Mouse (Mus musculus) CD4-positive, CD25-positive, alpha-beta regulatory T cell, adult 2 months (primary cell): Measurements from ENCODE around the gene Slc41a1.
A peak's percentile ranks its signal among the peaks of the same experiment; 100 is the strongest.
"Not testable (repeated sequence)": the region's sequence is repeated elsewhere in the genome, so short reads cannot be mapped to it uniquely, and the experiment has no call there.

Source experiments
- DNase-seq: peaks from one replicate; pipeline ENCODE4 v3.0.0-alpha.2; 2012; ENCODE audit warnings: low read depth, low spot score

Gene Slc41a1

GRCm38 (mm10) chr1:131827207-131827786 lies at the start of gene Slc41a1:
TSS of gene Slc41a1 (plus strand) at chr1:131827493.
- DNase-seq = peak; percentile 67

GRCm38 (mm10) chr1:131794591-131794990 lies 32.7 kb upstream of the Slc41a1 start:
- no peak for DNase-seq

GRCm38 (mm10) chr1:131795171-131795570 lies 32.1 kb upstream of the Slc41a1 start:
- no peak for DNase-seq

DNA sequence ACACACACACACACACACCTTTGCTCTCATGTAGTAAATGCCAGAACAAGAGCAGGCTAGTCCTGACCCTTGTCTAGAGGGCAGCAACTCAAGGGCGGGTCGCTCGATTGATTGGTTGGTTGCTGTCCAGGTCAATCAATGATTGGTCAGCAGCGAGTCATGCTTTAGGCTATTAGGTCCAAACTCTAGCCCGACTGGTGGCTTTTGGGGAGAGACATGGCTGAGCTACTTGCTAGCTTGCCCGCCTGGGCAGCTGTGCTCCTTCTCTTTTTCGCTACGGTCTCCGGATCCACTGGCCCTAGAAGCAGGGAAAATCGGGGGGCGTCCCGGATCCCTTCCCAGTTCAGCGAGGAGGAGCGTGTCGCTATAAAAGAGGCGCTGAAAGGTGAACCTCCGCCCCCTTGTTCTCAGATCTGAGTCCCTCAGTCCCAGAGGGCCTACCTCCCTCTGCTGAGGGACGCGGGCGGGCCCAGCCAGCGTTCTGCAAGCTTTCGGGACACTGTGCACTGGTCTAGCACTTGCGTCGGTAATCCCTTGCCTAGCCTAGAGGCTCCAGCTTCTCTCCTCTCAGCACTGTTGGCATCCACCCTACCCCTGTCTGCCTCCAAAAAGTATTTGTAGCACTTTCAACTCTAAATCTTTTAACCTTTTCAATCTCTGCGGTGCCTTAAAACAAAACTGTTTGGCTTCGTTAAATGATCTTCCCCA lies 29.9 kb upstream of the Slc41a1 start, which contains the start of gene Pm20d1:
TSS of gene Pm20d1 (plus strand) at position 180 of the 708 bp plus-strand sequence.
- DNase-seq = no peak

- DNase-seq = no peak
Measured at GRCm38 (mm10) chr1:131800001-131800400, 27.3 kb upstream of the Slc41a1 start.

DNA sequence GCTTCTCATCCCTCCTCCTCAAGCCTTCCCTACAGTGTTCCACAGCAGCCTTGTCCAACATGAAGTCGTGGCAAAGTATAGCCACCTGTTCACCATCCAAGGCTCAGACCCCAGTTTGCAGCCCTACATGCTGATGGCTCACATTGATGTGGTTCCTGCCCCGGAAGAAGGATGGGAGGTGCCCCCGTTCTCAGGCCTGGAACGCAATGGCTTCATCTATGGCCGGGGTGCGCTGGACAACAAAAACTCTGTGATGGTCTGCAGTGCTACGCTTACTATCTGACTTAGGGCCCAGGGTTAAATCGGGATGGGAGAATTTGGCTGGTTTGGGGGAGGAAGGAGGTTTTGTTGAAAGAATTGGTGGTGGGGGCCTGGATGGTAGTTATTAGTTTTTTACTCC lies 26.2 kb upstream of the Slc41a1 start:
- DNase-seq = no peak

GRCm38 (mm10) chr1:131802652-131803051 lies 24.6 kb upstream of the Slc41a1 start:
- DNase-seq = no peak

- DNase-seq = no peak
Measured at GRCm38 (mm10) chr1:131804166-131804565, 23.1 kb upstream of the Slc41a1 start.

- no peak for DNase-seq
Measured at GRCm38 (mm10) chr1:131808986-131809385, 18.3 kb upstream of the Slc41a1 start.

DNA sequence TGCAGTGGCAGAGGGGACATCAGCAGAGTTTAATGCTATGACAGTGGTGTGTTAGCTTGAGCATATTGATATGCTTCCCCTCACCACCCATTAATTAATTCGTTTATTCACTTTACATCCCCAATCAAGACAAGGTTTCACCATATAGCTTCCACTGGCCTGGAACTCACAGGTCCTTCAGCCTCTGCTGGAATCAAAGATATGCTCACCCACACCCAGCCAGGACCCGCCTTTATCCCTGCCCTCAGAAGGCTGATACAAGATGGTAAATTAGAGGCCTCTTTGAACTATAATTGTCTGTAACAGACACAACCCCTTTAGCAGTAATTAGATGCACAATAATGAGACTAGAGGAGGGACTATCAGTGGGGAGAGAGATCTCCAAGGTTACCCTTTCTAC lies 17.6 kb upstream of the Slc41a1 start:
- no peak for DNase-seq

DNA sequence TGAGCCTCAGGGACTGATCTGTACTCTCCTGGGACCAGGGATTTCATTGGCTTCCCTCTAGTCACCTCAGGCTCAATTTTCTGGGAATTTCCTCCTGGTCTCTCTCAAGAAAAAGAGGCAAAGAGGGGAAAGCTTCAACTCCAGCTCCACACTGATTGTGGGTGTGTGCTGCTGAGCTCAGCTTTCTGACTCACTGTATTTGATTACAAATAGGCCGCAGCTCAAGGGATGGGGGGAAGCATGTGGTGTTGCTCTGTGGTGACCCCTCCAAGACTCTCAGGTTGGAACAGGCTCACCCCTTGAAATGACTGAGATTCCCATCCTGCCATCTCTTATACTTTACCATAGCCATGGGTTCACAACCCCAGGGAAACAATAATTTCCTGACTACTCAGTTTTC lies 15.9 kb upstream of the Slc41a1 start:
- DNase-seq = no peak

DNA sequence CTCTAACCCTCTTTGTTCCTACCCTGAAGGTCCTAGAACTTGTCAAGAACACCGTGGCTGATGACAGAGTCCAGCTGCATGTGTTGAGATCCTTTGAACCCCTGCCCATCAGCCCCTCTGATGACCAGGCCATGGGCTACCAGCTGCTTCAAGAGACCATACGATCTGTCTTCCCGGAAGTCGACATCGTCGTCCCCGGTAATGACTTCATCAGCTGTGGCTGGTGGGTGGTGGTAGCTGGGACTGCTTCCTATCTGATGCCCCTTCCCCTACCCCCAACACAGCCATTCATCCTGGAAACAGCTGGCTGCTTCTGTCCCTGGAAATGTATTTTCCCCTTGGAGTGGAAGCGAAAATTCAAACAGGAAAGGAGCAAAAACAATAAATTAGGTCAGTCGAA lies 15.3 kb upstream of the Slc41a1 start:
- no peak for DNase-seq

DNA sequence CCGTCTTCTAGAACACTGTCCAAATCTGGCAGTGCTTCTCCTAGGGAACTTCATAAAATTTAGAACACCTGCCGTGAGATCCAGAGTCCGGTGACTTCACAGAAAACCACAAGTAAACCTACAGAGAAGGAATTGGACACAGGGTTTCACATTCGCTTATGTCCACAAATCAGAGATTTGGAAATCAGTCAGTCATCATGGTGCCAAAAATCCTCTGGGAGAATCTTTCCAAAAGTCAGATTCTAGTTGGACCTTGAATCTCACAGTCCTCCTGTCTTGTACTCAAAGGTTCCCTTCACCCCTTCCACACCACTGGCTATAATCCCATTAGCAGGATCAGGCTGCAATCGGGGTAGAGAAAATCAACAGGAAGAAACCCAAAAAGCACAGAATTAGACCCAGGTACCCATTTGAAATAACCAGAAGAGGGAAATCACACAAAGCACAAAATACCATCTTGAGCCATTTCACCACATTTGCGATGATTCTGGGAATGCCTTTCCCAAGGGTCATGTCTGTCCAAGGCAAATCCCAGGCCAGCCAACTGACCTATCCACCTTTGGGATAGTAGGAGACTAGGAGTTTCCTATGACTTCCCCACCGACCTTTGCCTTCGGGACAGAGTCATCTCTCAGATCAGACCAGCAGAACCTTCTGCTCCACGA lies 14.5 kb upstream of the Slc41a1 start:
- no peak for DNase-seq

- DNase-seq = no peak
Measured at GRCm38 (mm10) chr1:131813731-131814130, 13.6 kb upstream of the Slc41a1 start.

DNA sequence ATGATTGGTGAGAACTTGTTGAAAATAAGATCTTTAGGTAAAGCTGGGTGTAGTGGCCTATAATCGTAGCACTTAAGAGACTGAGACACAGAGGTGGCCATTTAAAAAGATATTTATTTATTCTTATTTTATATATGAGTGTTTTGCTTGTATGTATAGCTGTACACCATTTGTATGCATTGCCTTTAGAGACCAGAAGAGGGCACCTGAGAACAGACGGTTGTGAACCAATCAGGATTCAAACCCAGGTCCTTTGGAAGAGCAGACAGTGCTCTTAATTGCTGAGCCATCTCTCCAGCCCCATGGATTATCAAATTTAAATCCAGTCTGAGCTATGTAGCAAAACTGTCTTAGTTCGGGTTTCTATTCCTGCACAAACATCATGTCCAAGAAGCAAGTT lies 13.1 kb upstream of the Slc41a1 start:
- DNase-seq = peak; percentile 43

GRCm38 (mm10) chr1:131816886-131817285 lies 10.4 kb upstream of the Slc41a1 start:
- DNase-seq = no peak

DNA sequence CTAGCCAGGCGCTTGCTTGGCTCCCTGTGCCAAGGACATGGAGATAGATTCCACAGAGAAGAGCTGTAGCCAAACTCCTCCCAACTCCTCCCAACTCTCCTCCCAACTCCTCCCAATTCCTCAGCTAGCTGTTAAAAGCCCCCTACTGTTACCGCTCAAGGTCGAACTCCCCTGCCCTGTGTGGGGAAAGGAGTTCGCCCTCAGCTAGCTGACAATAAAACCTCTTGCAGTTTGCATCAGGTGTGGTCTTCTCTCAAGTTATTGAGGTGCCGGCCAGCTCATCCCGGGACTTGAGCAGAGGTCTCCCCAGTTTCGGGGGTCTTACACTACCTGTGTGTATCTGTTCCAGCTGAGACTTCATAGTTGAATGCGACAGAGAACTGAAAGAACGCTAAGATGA lies 6.9 kb upstream of the Slc41a1 start:
- not testable (repeated sequence) for DNase-seq

DNA sequence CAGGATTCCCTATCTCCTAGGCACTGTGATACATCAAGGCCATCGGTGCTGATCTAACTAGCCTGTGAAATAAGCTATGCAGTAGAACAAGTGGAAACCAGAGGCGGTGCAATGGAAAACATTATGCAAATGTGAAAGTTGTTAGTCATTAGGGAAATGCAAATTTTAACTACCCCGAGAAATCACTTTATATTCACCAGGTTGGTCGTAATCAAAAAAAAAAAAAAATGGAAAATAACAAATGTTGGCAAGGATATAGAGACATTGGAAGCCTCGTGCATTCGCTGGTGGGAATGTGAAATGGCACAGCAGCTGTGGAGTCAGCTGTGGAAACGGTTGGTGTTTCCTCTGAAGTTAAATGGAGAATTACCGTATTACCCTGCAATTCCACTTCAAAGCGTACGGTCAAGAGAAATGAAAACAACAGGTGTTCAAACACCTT lies 6.4 kb upstream of the Slc41a1 start:
- DNase-seq = peak; percentile 47

DNA sequence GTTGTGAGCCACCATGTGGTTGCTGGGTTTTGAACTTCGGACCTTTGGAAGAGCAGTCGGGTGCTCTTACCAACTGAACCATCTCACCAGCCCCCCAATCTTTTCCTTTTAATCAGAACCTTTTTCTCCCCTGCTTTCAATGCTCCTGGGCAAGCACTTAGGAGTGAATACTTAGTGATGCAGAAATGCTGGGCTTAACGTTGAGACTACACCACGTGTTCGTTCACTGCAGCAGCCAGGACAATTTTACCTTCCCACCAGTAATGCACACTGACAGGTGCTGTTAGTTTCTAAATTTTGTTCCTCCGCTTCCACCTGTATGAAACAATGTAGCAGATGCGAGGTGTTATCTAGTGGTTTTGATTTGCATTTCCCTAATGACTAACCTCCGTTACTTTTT lies 5.0 kb upstream of the Slc41a1 start:
- DNase-seq = no peak

- DNase-seq = no peak
Measured at GRCm38 (mm10) chr1:131822856-131823492, 4.3 kb upstream of the Slc41a1 start.

DNA sequence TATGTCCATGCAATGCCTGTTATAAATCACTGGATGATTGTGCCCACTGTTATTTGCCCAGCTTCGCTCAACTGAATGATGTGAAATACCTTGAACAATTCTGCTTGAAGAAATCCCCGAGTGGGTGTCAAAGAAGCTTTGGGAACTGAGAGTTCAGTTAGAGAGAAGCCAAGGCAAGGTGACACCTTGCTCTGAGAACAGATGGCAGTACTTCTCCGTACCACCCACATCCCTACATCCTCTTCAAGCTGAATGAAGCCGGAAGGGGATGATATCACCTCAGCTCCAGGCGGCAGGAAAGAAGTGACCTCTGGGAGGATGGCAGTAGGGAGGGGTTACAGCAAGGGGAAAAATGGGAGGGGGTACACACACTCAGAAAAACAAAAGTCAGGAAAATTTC lies 3.7 kb upstream of the Slc41a1 start:
- DNase-seq = no peak

GRCm38 (mm10) chr1:131824528-131825181 lies 2.6 kb upstream of the Slc41a1 start:
- no peak for DNase-seq
